Mouse (Mus musculus): ENCODE results near the gene Ccdc181. TPM values are rescaled to one million over a fixed set of nuclear protein-coding genes. Genes with fewer than 3 reads are reported as not detected.

The Ccdc181 gene
- total and polyA plus RNA-seq, 3 experiments: 11.0 to 15.8 TPM; not detected in 1

GRCm38 (mm10) chr1:164307922-164308321 lies 32.5 kb downstream of the Ccdc181 start:
- peak overlapping the region; percentile 69 for H3K9ac ChIP-seq (ENCODE audit: control insufficient read depth, low read depth, low read length, poor library complexity, severe bottlenecking)
- no peaks in the 10 kb centered on the region for H3K9me3 ChIP-seq (replicated peaks; ENCODE audit: insufficient read depth, low read length)
- TF ChIP-seq POLR2AphosphoS2 (IDR thresholded peaks at IDR 0.05; ENCODE audit: low read length): no peak
- TF ChIP-seq POLR2A (IDR thresholded peaks at IDR 0.05; ENCODE audit: control insufficient read depth in 1 of 2, insufficient read depth in 1 of 2, low read depth in 1 of 2, low read length in 2 of 2, poor library complexity in 1 of 2): 0 out of 4 replicates have a peak, but pooled peaks of 1 of the 2 experiments have one; percentile 0
- TF ChIP-seq KAT2A (conservative IDR thresholded peaks at IDR 0.05; ENCODE audit: low read depth, low read length): no peak
- H3K36me3 ChIP-seq (ENCODE audit: control insufficient read depth in 1 of 2, insufficient read depth in 2 of 2, low read length in 2 of 2): peaks cover 0 to 12% of the 10 kb centered on the region in 2 experiments; a peak in 3 of 4 replicates
- H3K79me2 ChIP-seq (ENCODE audit: control insufficient read depth, insufficient read depth, low read length, poor library complexity): peaks cover 15% of the 10 kb centered on the region
- H3K27ac ChIP-seq (ENCODE audit: control insufficient read depth, low read depth, low read length): peak overlapping the region; percentile 79
- H3K4me3 ChIP-seq (ENCODE audit: control insufficient read depth in 1 of 2, insufficient read depth in 1 of 2, low read depth in 2 of 2, low read length in 2 of 2): peak overlapping the region; percentile 76 to 84
- H3K27me3 ChIP-seq (ENCODE audit: control insufficient read depth in 1 of 2, insufficient read depth in 2 of 2, low read length in 2 of 2): no peaks in the 10 kb centered on the region
- no peak for DNase-seq (ENCODE audit: low read depth, low spot score)
- peaks cover 8 to 12% of the 10 kb centered on the region in 2 experiments; a peak in 2 of 4 replicates for H3K4me1 ChIP-seq (ENCODE audit: control insufficient read depth in 1 of 2, insufficient read depth in 2 of 2, low read length in 2 of 2)

DNA sequence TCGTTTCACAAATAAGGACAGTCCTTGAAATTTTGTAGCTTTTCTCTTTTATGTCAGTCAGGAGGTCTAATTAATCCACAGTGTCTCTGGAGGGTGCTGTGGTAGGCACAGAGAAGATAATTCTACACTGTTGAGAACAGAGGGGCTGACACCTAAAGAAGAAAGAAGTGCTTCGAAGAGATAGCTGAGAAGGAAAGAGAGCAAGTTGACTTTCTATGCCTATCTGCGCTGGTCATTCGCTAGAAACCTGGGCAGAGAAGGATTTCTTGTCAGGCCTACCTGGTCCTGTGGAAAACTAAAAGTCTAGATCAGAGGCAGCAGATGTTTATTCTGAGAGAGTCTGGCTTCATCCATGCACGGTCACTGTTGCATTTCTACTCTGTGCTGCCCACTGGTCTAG lies 38.7 kb downstream of the Ccdc181 start:
- Histone ChIP-seq H3K27ac (ENCODE audit: control insufficient read depth, low read depth, low read length) (0 out of 2 replicates have a peak overlapping the region, but pooled peaks have one; percentile 7), H3K4me3 (ENCODE audit: control insufficient read depth in 1 of 2, insufficient read depth in 1 of 2, low read depth in 2 of 2, low read length in 2 of 2) (no peak overlapping the region), H3K36me3 (ENCODE audit: control insufficient read depth in 1 of 2, insufficient read depth in 2 of 2, low read length in 2 of 2) (peaks cover 0 to 2% of the 10 kb centered on the region in 2 experiments; a peak in 2 of 4 replicates), H3K4me1 (ENCODE audit: control insufficient read depth in 1 of 2, insufficient read depth in 2 of 2, low read length in 2 of 2) (peaks cover 4% of the 10 kb centered on the region in 2 experiments; a peak in 3 of 4 replicates), H3K79me2 (ENCODE audit: control insufficient read depth, insufficient read depth, low read length, poor library complexity) (no peaks in the 10 kb centered on the region; the same call in 1 of the 2 replicates), H3K9ac (ENCODE audit: control insufficient read depth, low read depth, low read length, poor library complexity, severe bottlenecking) (no peak overlapping the region), H3K9me3 (replicated peaks; ENCODE audit: insufficient read depth, low read length) (no peaks in the 10 kb centered on the region), H3K27me3 (ENCODE audit: control insufficient read depth in 1 of 2, insufficient read depth in 2 of 2, low read length in 2 of 2) (no peaks in the 10 kb centered on the region)
- DNase-seq (ENCODE audit: low read depth, low spot score): peak; percentile 54
- peak; percentile 34 to 43; a peak in 2 of 4 replicates for TF ChIP-seq EP300 (IDR thresholded peaks at IDR 0.05; ENCODE audit: low read depth in 1 of 2, low read length in 2 of 2)
- 0 out of 2 replicates have a peak, but pooled peaks have one; percentile 42 for TF ChIP-seq GATA1 (IDR thresholded peaks at IDR 0.05; ENCODE audit: low read depth, low read length)
- TF ChIP-seq TCF12 (IDR thresholded peaks at IDR 0.05; ENCODE audit: low read depth, low read length): peak; percentile 52
- no peak for TF ChIP-seq BHLHE40 (IDR thresholded peaks at IDR 0.05; ENCODE audit: borderline replicate concordance, low read depth, low read length)
- TF ChIP-seq TAL1 (IDR thresholded peaks at IDR 0.05; ENCODE audit: low read length): peak; percentile 35

DNA sequence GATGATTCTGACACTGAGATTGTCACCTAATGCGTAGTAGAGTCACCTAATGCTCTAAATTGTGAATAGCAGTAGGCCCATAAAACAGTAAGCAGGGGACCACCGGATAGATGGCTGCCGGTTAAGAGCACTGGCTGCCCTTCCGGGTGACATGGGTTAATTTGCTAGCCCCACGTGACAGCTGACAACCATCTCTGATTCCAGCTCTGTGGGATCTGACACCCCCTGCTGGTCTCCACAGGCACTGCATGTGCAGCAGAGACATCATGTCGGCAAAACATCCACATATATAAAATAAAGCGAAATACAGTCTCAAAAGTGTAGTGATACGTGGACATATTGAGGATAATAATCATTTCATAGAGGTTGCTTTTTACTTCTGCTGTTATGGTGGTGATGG lies 39.9 kb downstream of the Ccdc181 start:
- Histone ChIP-seq H3K9ac (ENCODE audit: control insufficient read depth, low read depth, low read length, poor library complexity, severe bottlenecking) (no peak overlapping the region), H3K4me1 (ENCODE audit: control insufficient read depth in 1 of 2, insufficient read depth in 2 of 2, low read length in 2 of 2) (peaks cover 4 to 10% of the 10 kb centered on the region in 2 experiments), H3K27me3 (ENCODE audit: control insufficient read depth in 1 of 2, insufficient read depth in 2 of 2, low read length in 2 of 2) (no peaks in the 10 kb centered on the region), H3K36me3 (ENCODE audit: control insufficient read depth in 1 of 2, insufficient read depth in 2 of 2, low read length in 2 of 2) (peaks cover 0 to 7% of the 10 kb centered on the region in 2 experiments; a peak in 2 of 4 replicates), H3K4me3 (ENCODE audit: control insufficient read depth in 1 of 2, insufficient read depth in 1 of 2, low read depth in 2 of 2, low read length in 2 of 2) (no peak overlapping the region), H3K27ac (ENCODE audit: control insufficient read depth, low read depth, low read length) (no peak overlapping the region), H3K9me3 (replicated peaks; ENCODE audit: insufficient read depth, low read length) (no peaks in the 10 kb centered on the region), H3K79me2 (ENCODE audit: control insufficient read depth, insufficient read depth, low read length, poor library complexity) (no peaks in the 10 kb centered on the region)
- TF ChIP-seq USF1 (IDR thresholded peaks at IDR 0.05; ENCODE audit: low read depth, low read length): peak; percentile 88
- peak; percentile 26; the same call in 1 of the 2 replicates for TF ChIP-seq SMC3 (IDR thresholded peaks at IDR 0.05; ENCODE audit: low read depth, low read length)
- no peak for TF ChIP-seq TAL1 (IDR thresholded peaks at IDR 0.05; ENCODE audit: low read length)
- no peak for TF ChIP-seq ZNF384 (IDR thresholded peaks at IDR 0.05; ENCODE audit: low read depth, low read length)
- peak; percentile 27 for TF ChIP-seq RAD21 (IDR thresholded peaks at IDR 0.05; ENCODE audit: low read depth, low read length)
- no peak for TF ChIP-seq HCFC1 (IDR thresholded peaks at IDR 0.05; ENCODE audit: low read depth, low read length)
- peak; percentile 53; the same call in 1 of the 2 replicates for TF ChIP-seq MAX (IDR thresholded peaks at IDR 0.05; ENCODE audit: low read length)
- no peak for TF ChIP-seq ETS1 (IDR thresholded peaks at IDR 0.05; ENCODE audit: low read depth, low read length)
- TF ChIP-seq BHLHE40 (IDR thresholded peaks at IDR 0.05; ENCODE audit: borderline replicate concordance, low read depth, low read length): no peak
- no peak for TF ChIP-seq CHD1 (IDR thresholded peaks at IDR 0.05; ENCODE audit: low read depth, low read length)
- no peak for TF ChIP-seq EP300 (IDR thresholded peaks at IDR 0.05; ENCODE audit: low read depth in 1 of 2, low read length in 2 of 2)
- TF ChIP-seq CTCF (IDR thresholded peaks at IDR 0.05 in 2 of 3, conservative IDR thresholded peaks at IDR 0.05 in 1 of 3; ENCODE audit: control insufficient read depth in 1 of 3, insufficient read depth in 1 of 3, low read depth in 2 of 3, low read length in 3 of 3, poor library complexity in 1 of 3, severe bottlenecking in 1 of 3): peak; percentile 63 to 78 (median 68)
- no peak for TF ChIP-seq RCOR1 (IDR thresholded peaks at IDR 0.05; ENCODE audit: low read depth, low read length)
- peak in 1 of 2 experiments; percentile 56; a peak in 1 of 4 replicates for TF ChIP-seq USF2 (IDR thresholded peaks at IDR 0.05; ENCODE audit: borderline replicate concordance in 1 of 2, insufficient read depth in 1 of 2, low read depth in 1 of 2, low read length in 2 of 2)
- TF ChIP-seq POLR2A (IDR thresholded peaks at IDR 0.05; ENCODE audit: control insufficient read depth in 1 of 2, insufficient read depth in 1 of 2, low read depth in 1 of 2, low read length in 2 of 2, poor library complexity in 1 of 2): no peak
- DNase-seq (ENCODE audit: low read depth, low spot score): peak; percentile 69

Measured in MEL (cell line).